Mouse (Mus musculus) CH12.LX (cell line): ENCODE measurements at regions not wholly inside any gene's neighbourhood (a gene's known extent, or its start where the extent isn't known, plus 50 kb on each side); places are given as distances from the start of the nearest gene placed in this dataset.

Experiments
- DNase-seq: peaks from one replicate; pipeline ENCODE4 v3.0.0-alpha.2; 2013; ENCODE audit errors: extremely low read depth
- H3K27ac ChIP-seq: 2 replicates; pipeline ENCODE4 v1.5.1; 2012; ENCODE audit warnings: low read depth, mild to moderate bottlenecking, control low read depth, moderate library complexity; ENCODE audit not compliant: insufficient read depth
- H3K27me3 ChIP-seq: replicated peaks from 2 replicates; pipeline ENCODE3; 2012; ENCODE audit warnings: inconsistent platforms
- H3K36me3 ChIP-seq, 2 experiments: replicated peaks in 1 of 2; 2 replicates each; pipeline versions ENCODE3 to v1.6.1; 2012; ENCODE audit warnings: inconsistent platforms in 1 of 2, low read length in 1 of 2, mild to moderate bottlenecking in 1 of 2, mixed read lengths in 1 of 2, moderate library complexity in 1 of 2; ENCODE audit not compliant: control insufficient read depth in 1 of 2, insufficient read depth in 1 of 2
- H3K4me1 ChIP-seq, 2 experiments: 2 replicates each; pipeline ENCODE4 v1.6.1; 2012; ENCODE audit warnings: inconsistent platforms in 1 of 2, moderate library complexity in 1 of 2; ENCODE audit not compliant: insufficient read depth in 2 of 2, control insufficient read depth in 1 of 2
- H3K4me2 ChIP-seq: 2 replicates; pipeline ENCODE4 v1.6.1; 2012; ENCODE audit warnings: low read depth, mild to moderate bottlenecking, control low read depth; ENCODE audit not compliant: poor library complexity, insufficient read depth, severe bottlenecking
- H3K4me3 ChIP-seq, 3 experiments: fragments of 150-350 bp in 1 of 3; sonication (generic) in 1 of 3; replicated peaks in 1 of 3; 2 replicates each; pipeline versions ENCODE3 to v1.5.1; 2011 to 2012; ENCODE audit warnings: low read depth in 2 of 3, low read length in 2 of 3, mild to moderate bottlenecking in 2 of 3, moderate library complexity in 2 of 3, control low read depth in 1 of 3, improper control_type of control experiment in 1 of 3, inconsistent platforms in 1 of 3, mixed read lengths in 1 of 3; ENCODE audit not compliant: poor library complexity in 1 of 3
- H3K79me2 ChIP-seq: replicated peaks from 2 replicates; pipeline ENCODE4 v1.6.1; 2012; ENCODE audit warnings: mild to moderate bottlenecking, moderate library complexity; ENCODE audit not compliant: control insufficient read depth, poor library complexity, insufficient read depth, severe bottlenecking; ENCODE audit errors: extremely low read depth
- H3K9ac ChIP-seq: 2 replicates; pipeline ENCODE4 v1.6.1; 2012; ENCODE audit warnings: low read depth, mild to moderate bottlenecking, control low read depth, moderate library complexity; ENCODE audit not compliant: insufficient read depth
- H3K9me3 ChIP-seq: replicated peaks from 2 replicates; pipeline ENCODE3; 2012; ENCODE audit warnings: low read length, inconsistent platforms, mixed read lengths
- BHLHE40 ChIP-seq: IDR thresholded peaks from 2 replicates; pipeline ENCODE4 v1.6.1; 2011; ENCODE audit warnings: mild to moderate bottlenecking, low read depth, low read length, improper control_type of control experiment
- CHD1 ChIP-seq: IDR thresholded peaks from 2 replicates; pipeline ENCODE4 v1.6.1; 2012; ENCODE audit warnings: low read depth, low read length, improper control_type of control experiment, inconsistent platforms
- CTCF ChIP-seq, 2 experiments: IDR thresholded peaks in 1 of 2; conservative IDR thresholded peaks in 1 of 2; 2 replicates each; pipeline ENCODE4 v1.5.1; 2011 to 2012; ENCODE audit warnings: low read depth in 2 of 2, low read length in 2 of 2, improper control_type of control experiment in 1 of 2, inconsistent platforms in 1 of 2, mild to moderate bottlenecking in 1 of 2, moderate library complexity in 1 of 2
- GABPA ChIP-seq: IDR thresholded peaks from 2 replicates; pipeline ENCODE4 v1.6.1; 2012; ENCODE audit warnings: low read depth, low read length, improper control_type of control experiment, inconsistent platforms; ENCODE audit not compliant: insufficient replicate concordance
- JUND ChIP-seq: conservative IDR thresholded peaks from 2 replicates; pipeline ENCODE4 v1.6.1; 2011; ENCODE audit warnings: low read depth, low read length, improper control_type of control experiment
- MAFK ChIP-seq: IDR thresholded peaks from 2 replicates; pipeline ENCODE4 v1.6.1; 2011; ENCODE audit warnings: low read length, improper control_type of control experiment; ENCODE audit not compliant: insufficient replicate concordance
- MEF2A ChIP-seq: IDR thresholded peaks from 2 replicates; pipeline ENCODE4 v1.6.1; 2014; ENCODE audit warnings: low read depth, mild to moderate bottlenecking, inconsistent platforms, low read length, improper control_type of control experiment, borderline replicate concordance
- MYC ChIP-seq: IDR thresholded peaks from 2 replicates; pipeline ENCODE4 v1.6.1; 2011; ENCODE audit warnings: low read depth, mild to moderate bottlenecking, improper control_type of control experiment, low read length
- NELFE ChIP-seq: IDR thresholded peaks from 2 replicates; pipeline ENCODE4 v1.6.1; 2011; ENCODE audit warnings: low read depth, low read length, improper control_type of control experiment
- RAD21 ChIP-seq: IDR thresholded peaks from 2 replicates; pipeline ENCODE4 v1.6.1; 2011; ENCODE audit warnings: low read depth, mild to moderate bottlenecking, low read length, improper control_type of control experiment, moderate library complexity
- SMC3 ChIP-seq: IDR thresholded peaks from 2 replicates; pipeline ENCODE4 v1.6.1; 2011; ENCODE audit warnings: low read depth, low read length, improper control_type of control experiment
- TCF12 ChIP-seq: IDR thresholded peaks from 2 replicates; pipeline ENCODE4 v1.6.1; 2014; ENCODE audit warnings: low read depth, mild to moderate bottlenecking, inconsistent platforms, low read length, improper control_type of control experiment
- UBTF ChIP-seq: IDR thresholded peaks from 2 replicates; pipeline ENCODE4 v1.6.1; 2012; ENCODE audit warnings: low read depth, mild to moderate bottlenecking, inconsistent platforms, low read length, improper control_type of control experiment, moderate library complexity
- USF1 ChIP-seq: IDR thresholded peaks from 2 replicates; pipeline ENCODE4 v1.6.1; 2014; ENCODE audit warnings: low read depth, mild to moderate bottlenecking, inconsistent platforms, low read length, improper control_type of control experiment
- ZMIZ1 ChIP-seq: IDR thresholded peaks from 2 replicates; pipeline ENCODE4 v1.6.1; 2012; ENCODE audit warnings: low read depth, mild to moderate bottlenecking, inconsistent platforms, low read length, improper control_type of control experiment
- dilution Hi-C: fragments of 300-500 bp; cut with MboI; formaldehyde crosslinking; loops from 2 replicates; pipeline ENCODE4 v1.14.3; 2020; ENCODE audit warnings: low sequenced_read_pairs; ENCODE audit not compliant: extremely low pct_unique_long_range_greater_than_20kb, extremely low pct_ligation_motif_present
- in situ Hi-C: fragments of 300-500 bp; cut with MboI; formaldehyde crosslinking; loops from 3 replicates; pipeline ENCODE4 v1.14.3; 2019; ENCODE audit warnings: low sequenced_read_pairs, low pct_ligation_motif_present, low pct_unique_long_range_greater_than_20kb, mixed read lengths

DNA sequence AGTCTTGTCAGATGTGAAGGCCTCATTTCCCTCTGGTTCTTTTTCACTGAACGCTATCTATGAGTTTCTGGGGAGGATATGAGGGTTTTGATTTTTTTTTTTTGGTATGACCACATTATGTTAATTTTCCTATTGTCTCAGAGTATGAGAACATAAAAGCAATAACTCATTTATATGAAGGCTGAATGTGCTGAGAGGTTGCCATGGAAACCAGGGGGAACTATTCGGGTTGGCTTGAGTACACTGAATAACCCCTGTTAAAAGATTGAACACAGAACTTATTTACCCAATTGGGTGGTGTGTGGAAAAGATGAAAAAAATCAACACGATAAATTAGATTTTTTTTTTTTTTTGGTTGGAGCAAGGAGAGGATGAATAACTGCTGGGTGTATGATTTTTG is 129.0 kb downstream of the Nucb2 start:
- H3K27ac ChIP-seq, result no peak overlapping the region
- TF ChIP-seq MEF2A, result no peak
- H3K4me2 ChIP-seq, result no peak overlapping the region
- in situ Hi-C loops (no loop called here), dilution Hi-C loops (no loop called here)
- no peaks in the 10 kb centered on the region for H3K4me1 ChIP-seq
- no peaks in the 10 kb centered on the region for H3K27me3 ChIP-seq
- H3K36me3 ChIP-seq, result no peaks in the 10 kb centered on the region
- H3K4me3 ChIP-seq, result no peak overlapping the region
- H3K9me3 ChIP-seq, result no peaks in the 10 kb centered on the region
- no peak for DNase-seq
- H3K9ac ChIP-seq, result no peak overlapping the region
- no peaks in the 10 kb centered on the region for H3K79me2 ChIP-seq

DNA sequence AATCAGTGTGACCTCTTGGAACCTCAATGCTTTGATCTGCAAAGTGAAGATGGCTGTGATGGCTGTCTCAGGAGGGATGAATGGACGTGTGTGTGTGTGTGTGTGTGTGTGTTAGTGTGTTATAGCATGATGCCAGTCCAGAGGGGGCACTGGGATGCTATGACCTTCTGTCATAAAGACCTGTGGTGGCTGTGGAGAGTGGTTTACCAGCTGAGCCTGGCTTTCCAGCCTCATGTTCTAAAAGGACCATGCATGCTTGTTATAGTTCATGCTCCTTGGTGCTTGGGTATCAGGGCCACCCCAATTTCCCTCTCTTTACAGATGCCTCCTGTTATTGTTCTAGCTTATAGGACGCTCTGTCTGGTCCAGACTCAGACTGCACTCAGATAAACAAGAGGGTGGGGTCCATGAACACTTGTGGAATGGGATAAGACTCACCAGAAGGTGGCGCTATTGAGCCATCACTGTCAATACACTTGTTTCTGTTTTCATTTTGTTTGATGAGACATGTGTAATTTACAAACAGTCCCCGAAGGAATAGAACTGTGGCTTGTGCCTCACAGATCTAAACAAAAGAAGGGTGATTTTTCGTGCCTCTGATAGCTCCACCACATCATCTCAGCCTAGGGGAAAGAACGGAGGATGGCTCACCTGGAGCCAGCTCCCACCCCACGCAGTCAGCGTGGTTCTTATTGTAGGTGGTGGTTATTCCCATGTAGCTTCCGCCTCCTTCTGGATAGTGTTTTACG is 140.9 kb downstream of the Nucb2 start:
- TF ChIP-seq BHLHE40 (no peak), NELFE (no peak; the same call in 1 of the 2 replicates), MYC (no peak), MAFK (no peak), ZMIZ1 (no peak), GABPA (no peak), TCF12 (no peak), SMC3 (peak; percentile 54), UBTF (no peak), JUND (no peak), CTCF (conservative IDR thresholded peaks at IDR 0.05 in 1 of 2, IDR thresholded peaks at IDR 0.05 in 1 of 2; ENCODE audit: low read depth in 2 of 2, low read length in 2 of 2) (peak; percentile 78 to 93), RAD21 (peak; percentile 71), USF1 (no peak), CHD1 (no peak)
- no peaks in the 10 kb centered on the region for H3K79me2 ChIP-seq
- no peak overlapping the region for H3K9ac ChIP-seq
- peak overlapping the region; percentile 52; the same call in 1 of the 2 replicates for H3K4me2 ChIP-seq
- H3K27ac ChIP-seq, result no peak overlapping the region
- peak; percentile 74 for DNase-seq
- in situ Hi-C loops (no loop called here), dilution Hi-C loops (no loop called here)
- no peak overlapping the region for H3K4me3 ChIP-seq
- no peaks in the 10 kb centered on the region for H3K27me3 ChIP-seq
- H3K36me3 ChIP-seq, result no peaks in the 10 kb centered on the region
- H3K4me1 ChIP-seq, result no peaks in the 10 kb centered on the region
- H3K9me3 ChIP-seq, result no peaks in the 10 kb centered on the region
